Mouse (Mus musculus): ENCODE measurements at regions not wholly inside any gene's neighbourhood (a gene's known extent, or its start where the extent isn't known, plus 50 kb on each side); places are given as distances from the start of the nearest gene placed in this dataset.

- intact Hi-C loops (cut with DNase I) = no loop called here
- no peak for DNase-seq (ENCODE audit: low spot score in 2 of 2)
Observed at GRCm38 (mm10) chr1:151263372-151263771, 53.4 kb downstream of the Gm47996 start.

- intact Hi-C loops (cut with DNase I) = no loop called here
- no peak for DNase-seq (ENCODE audit: low spot score in 2 of 2)
Observed at GRCm38 (mm10) chr1:151263830-151264229, 53.9 kb downstream of the Gm47996 start.

GRCm38 (mm10) chr1:151264789-151265188 is 54.9 kb downstream of the Gm47996 start:
- DNase-seq (ENCODE audit: low spot score in 2 of 2) = no peak
- intact Hi-C loops (cut with DNase I) = no loop called here

GRCm38 (mm10) chr1:151265590-151265989 is 55.7 kb downstream of the Gm47996 start:
- intact Hi-C loops (cut with DNase I) = no loop called here
- DNase-seq (ENCODE audit: low spot score in 2 of 2) = no peak

GRCm38 (mm10) chr1:151266703-151267102 is 56.8 kb downstream of the Gm47996 start:
- intact Hi-C loops (cut with DNase I) = no loop called here
- DNase-seq (ENCODE audit: low spot score in 2 of 2) = no peak

- no peak for DNase-seq (ENCODE audit: low spot score in 2 of 2)
- intact Hi-C loops (cut with DNase I) = no loop called here
Observed at GRCm38 (mm10) chr1:151270691-151271090, 60.8 kb downstream of the Gm47996 start.

GRCm38 (mm10) chr1:151274306-151274705 is 64.4 kb downstream of the Gm47996 start:
- intact Hi-C loops (cut with DNase I) = no loop called here
- no peak for DNase-seq (ENCODE audit: low spot score in 2 of 2)

GRCm38 (mm10) chr1:151275581-151275980 is 65.7 kb downstream of the Gm47996 start:
- intact Hi-C loops (cut with DNase I) = no loop called here

GRCm38 (mm10) chr1:151279955-151280354 is 64.3 kb upstream of the Ivns1abp start:
- intact Hi-C loops (cut with DNase I) = no loop called here
- DNase-seq (ENCODE audit: low spot score in 2 of 2) = no peak

More at GRCm38 (mm10) chr1:151275581-151275980, 65.7 kb downstream of the Gm47996 start:
- DNase-seq (ENCODE audit: low spot score in 2 of 2) = no peak

- intact Hi-C loops (cut with DNase I) = no loop called here
- DNase-seq (ENCODE audit: low spot score in 2 of 2) = no peak
Observed at GRCm38 (mm10) chr1:151285045-151285444, 59.2 kb upstream of the Ivns1abp start.

- DNase-seq (ENCODE audit: low spot score in 2 of 2) = peak; percentile 21 to 26
- intact Hi-C loops (cut with DNase I) = no loop called here
Observed at GRCm38 (mm10) chr1:151287451-151287850, 56.8 kb upstream of the Ivns1abp start.

- intact Hi-C loops (cut with DNase I) = no loop called here
- DNase-seq (ENCODE audit: low spot score in 2 of 2) = no peak
Observed at GRCm38 (mm10) chr1:151289061-151289460, 55.2 kb upstream of the Ivns1abp start.

- intact Hi-C loops (cut with DNase I) = no loop called here
- no peak for DNase-seq (ENCODE audit: low spot score in 2 of 2)
Observed at GRCm38 (mm10) chr1:151289493-151290258, 54.6 kb upstream of the Ivns1abp start.

- DNase-seq (ENCODE audit: low spot score in 2 of 2) = no peak
- intact Hi-C loops (cut with DNase I) = no loop called here
Observed at GRCm38 (mm10) chr1:151293311-151294050, 50.8 kb upstream of the Ivns1abp start.

Measured in left cerebral cortex, postnatal 36 days (tissue).